Mouse (Mus musculus) inflammation-experienced regulatory T-cells, adult 6 months (primary cell): ENCODE data around the gene Rspo1. TPM values are rescaled to one million over a fixed set of nuclear protein-coding genes. Genes with fewer than 3 reads are reported as not detected.
"Not testable (repeated sequence)": the region's sequence is repeated elsewhere in the genome, so short reads cannot be mapped to it uniquely, and the experiment has no call there.

Experiments
- ATAC-seq: one replicate; pipeline ENCODE4 v1.8.0; 2017
- polyA plus RNA-seq, 3 experiments: library from polyadenylated mRNA; unstranded; fragments of 100-300 nt; shearing (Covaris generic); gene quantifications; one replicate each; pipeline ENCODE4 v1.2.1; 2017

Rspo1 gene
- polyA plus RNA-seq: not detected

GRCm38 (mm10) chr4:124985671-124986602, at the start of gene Rspo1:
Rspo1 (plus strand) TSS chr4:124986430.
- no peak for ATAC-seq

DNA sequence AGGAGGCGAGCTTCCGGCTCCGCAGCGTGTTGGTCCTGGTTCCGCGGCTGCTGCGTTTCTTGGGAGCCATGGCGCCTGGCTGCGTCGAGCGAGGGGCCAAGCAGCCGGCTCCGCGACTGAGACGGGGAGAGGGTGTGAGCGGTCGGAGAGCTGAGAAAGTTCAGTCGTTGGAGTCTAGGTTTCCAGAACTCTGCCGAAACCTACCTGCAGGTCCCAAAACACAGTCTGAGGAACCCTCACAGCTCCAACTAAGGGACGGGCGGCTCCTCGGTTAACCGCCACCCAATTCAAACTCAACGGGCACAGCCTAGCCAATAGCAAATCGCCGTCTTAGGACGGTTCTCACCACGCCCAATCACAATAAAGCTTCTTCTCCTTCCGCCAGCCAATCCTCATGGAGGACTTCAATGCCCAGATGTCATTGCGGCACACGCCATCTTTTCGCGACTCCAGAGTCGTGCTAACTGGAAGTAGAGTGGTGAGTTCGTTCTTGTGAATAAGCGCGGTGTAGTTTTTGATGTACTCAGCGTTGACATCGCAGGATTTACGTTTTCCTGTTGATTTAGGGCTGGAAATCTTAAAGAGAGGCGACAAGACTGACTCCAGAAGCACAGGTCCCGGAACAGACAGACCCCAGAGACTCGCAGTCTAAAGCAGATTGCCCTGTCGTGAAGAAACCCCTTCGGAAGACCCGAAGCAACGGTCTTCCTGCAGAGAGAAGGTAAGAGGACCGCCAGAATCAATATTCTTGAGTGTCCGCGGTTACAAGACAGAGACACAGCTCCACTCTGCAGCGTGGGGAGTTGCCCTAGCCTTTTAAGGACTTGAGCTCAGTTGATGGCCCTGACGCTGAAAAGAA, 49.4 kb upstream of the Rspo1 start, which contains the start of gene 9930104L06Rik:
Gene 9930104L06Rik, plus strand, starts transcription at position 436 of the 859 bp plus-strand sequence.
- ATAC-seq: peak; percentile 100

- ATAC-seq: not testable (repeated sequence)
These were observed 47.0 kb upstream of the Rspo1 start, which contains the start of gene Cdca8 for GRCm38 (mm10) chr4:124939211-124939610. Cdca8 (minus strand) TSS chr4:124939311.

GRCm38 (mm10) chr4:124943022-124943421, 43.2 kb upstream of the Rspo1 start:
- ATAC-seq: peak; percentile 82

GRCm38 (mm10) chr4:124943781-124944180, 42.4 kb upstream of the Rspo1 start:
- ATAC-seq: no peak

DNA sequence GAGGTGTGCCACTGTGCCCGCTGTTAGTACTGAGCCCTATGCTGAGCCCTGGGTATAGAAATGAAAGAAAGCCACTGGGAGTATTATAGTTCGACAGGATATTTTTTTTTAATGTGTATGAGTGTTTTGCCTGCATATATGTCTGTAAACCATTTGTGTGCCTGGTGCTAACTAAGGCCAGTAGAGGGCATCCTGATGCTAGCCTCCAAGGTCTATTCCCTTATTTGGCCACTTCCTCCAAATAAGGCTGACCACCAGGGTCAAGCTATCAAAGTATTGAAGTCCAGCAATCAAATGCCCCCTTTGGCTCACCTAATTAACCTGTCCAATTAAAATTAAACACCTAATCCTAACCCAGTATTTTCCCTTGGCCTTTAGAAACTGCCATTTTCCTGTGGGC, 41.3 kb upstream of the Rspo1 start:
- ATAC-seq: no peak

DNA sequence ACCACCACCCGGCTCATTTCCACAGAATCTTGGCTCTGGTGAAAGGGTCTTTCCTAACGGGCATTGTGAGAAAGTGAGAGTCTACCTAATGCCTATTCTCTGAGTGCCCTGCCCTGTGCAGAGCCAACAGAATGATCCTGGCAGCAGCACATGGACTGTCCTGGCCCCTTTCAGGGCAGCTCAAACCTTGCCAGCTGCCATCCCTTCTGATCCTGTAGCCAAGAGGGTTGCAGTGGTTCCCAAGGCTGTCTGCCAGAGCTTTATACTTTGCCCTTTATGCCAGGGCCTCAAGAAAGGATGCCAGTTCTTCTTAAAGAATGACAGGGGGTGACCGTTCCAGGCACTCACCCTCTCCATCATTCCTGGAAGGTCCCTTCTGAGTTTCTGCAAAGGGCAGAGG, 36.7 kb upstream of the Rspo1 start:
- no peak for ATAC-seq

GRCm38 (mm10) chr4:124950181-124951035, 35.8 kb upstream of the Rspo1 start:
- ATAC-seq: no peak

DNA sequence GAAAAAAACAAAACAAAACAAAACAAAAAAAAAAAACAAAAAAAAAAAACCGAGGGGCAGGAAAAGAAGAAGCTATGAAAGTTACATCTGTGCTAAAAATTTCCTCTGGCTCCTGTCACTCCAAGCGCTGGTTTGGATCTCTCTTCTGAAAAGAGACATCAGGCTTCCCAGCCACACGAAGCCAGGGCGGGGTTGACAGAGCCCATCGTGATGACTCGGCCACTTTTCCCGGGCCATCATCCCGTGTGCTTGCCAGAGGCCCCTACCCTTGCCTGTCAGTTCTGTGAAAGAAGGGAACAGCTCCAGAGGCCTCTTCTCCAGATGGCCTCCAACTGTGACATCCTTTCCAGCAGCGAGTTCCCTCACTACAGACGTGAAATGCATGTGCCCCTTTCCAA, 35.2 kb upstream of the Rspo1 start:
- no peak for ATAC-seq

DNA sequence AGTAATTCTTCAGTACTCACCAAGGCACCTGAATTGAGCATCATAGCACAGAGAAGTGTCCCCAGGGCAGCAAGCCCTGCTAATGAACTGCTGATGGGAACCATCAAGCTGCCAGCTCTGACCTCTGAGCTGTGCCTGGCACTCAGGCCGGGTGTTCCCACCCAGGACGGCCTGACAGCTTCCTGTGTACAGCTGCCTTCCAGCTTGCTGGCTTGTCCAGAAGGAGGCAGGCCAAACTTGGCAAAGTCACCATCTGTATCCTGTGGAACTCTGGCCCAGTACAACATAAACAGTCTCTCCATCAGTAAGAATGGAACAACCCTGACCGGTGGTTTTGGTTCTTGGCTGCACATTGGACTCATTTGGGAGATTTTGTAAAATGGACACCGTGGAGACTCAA, 32.7 kb upstream of the Rspo1 start:
- no peak for ATAC-seq

DNA sequence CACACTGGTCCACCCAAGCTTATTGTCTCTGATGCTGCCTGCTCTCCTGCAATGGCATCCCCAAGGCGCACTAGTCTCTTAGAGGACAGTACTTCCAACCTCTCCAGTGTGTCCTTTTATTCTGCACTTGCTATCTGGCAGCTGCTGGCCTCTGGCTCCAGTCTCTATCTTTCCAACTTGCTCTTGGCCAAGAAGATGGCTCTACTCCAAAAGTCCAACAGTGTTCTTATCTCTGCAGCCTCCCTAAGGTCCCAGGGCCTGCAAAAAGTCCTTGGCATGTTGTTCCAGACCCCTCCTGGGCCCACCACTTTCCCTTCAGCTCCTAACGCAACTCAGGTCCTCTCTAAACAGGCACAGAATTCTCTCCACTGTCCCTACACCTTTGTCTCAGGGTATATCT, 28.9 kb upstream of the Rspo1 start:
- ATAC-seq: no peak

GRCm38 (mm10) chr4:124959062-124959461, 27.2 kb upstream of the Rspo1 start:
- no peak for ATAC-seq

- ATAC-seq: no peak
These were observed 25.3 kb upstream of the Rspo1 start for GRCm38 (mm10) chr4:124960940-124961339.

- no peak for ATAC-seq
These were observed 23.7 kb upstream of the Rspo1 start for GRCm38 (mm10) chr4:124962576-124962975.

GRCm38 (mm10) chr4:124964912-124965599, 21.2 kb upstream of the Rspo1 start:
- no peak for ATAC-seq

DNA sequence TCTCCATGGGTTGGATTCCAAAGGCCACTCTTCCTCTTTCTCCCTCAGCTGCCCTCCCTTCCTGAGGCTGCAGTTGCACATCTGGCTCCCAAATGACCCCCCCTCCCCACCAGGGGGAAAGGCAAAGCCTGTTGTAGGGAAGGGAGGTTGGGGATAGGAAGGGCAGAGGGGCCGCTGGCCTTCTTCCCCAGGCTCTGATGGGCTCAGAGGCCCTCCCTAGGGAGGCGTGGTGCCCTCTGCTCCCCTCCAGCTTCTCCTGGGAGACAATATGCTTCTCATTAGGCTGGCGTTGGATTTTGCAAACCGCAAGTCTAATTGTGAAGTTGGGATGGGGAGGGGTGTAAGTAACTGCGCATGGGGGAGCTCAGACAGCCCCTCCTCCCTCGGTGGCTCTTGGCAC, 17.5 kb upstream of the Rspo1 start:
- no peak for ATAC-seq

GRCm38 (mm10) chr4:124969219-124969848, 16.9 kb upstream of the Rspo1 start:
- no peak for ATAC-seq

DNA sequence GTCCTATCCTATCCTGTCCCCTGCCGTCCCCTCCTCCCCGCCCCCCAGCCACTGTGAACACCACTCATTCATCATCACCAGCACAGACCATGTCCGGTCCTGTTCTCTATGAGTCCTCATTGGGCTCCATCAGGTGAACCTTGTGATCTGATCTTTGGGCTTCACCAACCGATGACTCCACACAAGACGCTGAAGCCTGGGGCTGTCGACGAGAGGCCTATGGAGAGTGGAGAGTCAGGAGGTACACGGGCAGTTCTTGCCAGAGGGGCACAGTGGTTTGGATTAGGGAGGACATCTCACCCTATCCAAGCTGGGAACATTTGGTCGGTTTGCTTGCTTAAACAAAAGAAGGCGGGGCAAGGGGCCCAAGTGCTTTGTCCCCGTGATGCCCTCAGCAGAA, 16.0 kb upstream of the Rspo1 start:
- no peak for ATAC-seq

GRCm38 (mm10) chr4:124970677-124971076, 15.6 kb upstream of the Rspo1 start:
- ATAC-seq: no peak

GRCm38 (mm10) chr4:124971094-124971493, 15.1 kb upstream of the Rspo1 start:
- no peak for ATAC-seq

GRCm38 (mm10) chr4:124972316-124972715, 13.9 kb upstream of the Rspo1 start:
- no peak for ATAC-seq
